Mouse (Mus musculus) midbrain, embryonic 15.5 days (tissue): Measurements from ENCODE around the gene Fam204a. TPM values are rescaled to one million over a fixed set of nuclear protein-coding genes. Genes with fewer than 3 reads are reported as not detected.

Experiments
- ATAC-seq: fragments of 200-750 bp; cut with Nextera tagmentation; replicated peaks from 2 replicates; pipeline ENCODE4 v1.8.0; 2017; ENCODE audit warnings: moderate TSS enrichment
- H3K27ac ChIP-seq: fragments of 300-500 bp; sonication (generic); 2 replicates; pipeline ENCODE4 v1.5.1; 2015; ENCODE audit warnings: mild to moderate bottlenecking, inconsistent platforms
- H3K27me3 ChIP-seq: fragments of 300-500 bp; sonication (generic); replicated peaks from 2 replicates; pipeline ENCODE4 v1.6.1; 2015; ENCODE audit warnings: inconsistent platforms
- H3K36me3 ChIP-seq: fragments of 300-500 bp; sonication (generic); replicated peaks from 2 replicates; pipeline ENCODE4 v1.6.1; 2015; ENCODE audit warnings: inconsistent platforms
- H3K4me1 ChIP-seq: fragments of 300-500 bp; sonication (generic); 2 replicates; pipeline ENCODE4 v1.6.1; 2015; ENCODE audit warnings: inconsistent platforms
- H3K4me2 ChIP-seq: fragments of 300-500 bp; sonication (generic); 2 replicates; pipeline ENCODE4 v1.6.1; 2015; ENCODE audit warnings: inconsistent platforms, mild to moderate bottlenecking, moderate library complexity
- H3K4me3 ChIP-seq: fragments of 300-500 bp; sonication (generic); 2 replicates; pipeline ENCODE4 v1.5.1; 2015; ENCODE audit warnings: mild to moderate bottlenecking, inconsistent platforms
- H3K9ac ChIP-seq: fragments of 300-500 bp; sonication (generic); 2 replicates; pipeline ENCODE4 v1.6.1; 2015; ENCODE audit warnings: mild to moderate bottlenecking, inconsistent platforms
- H3K9me3 ChIP-seq: fragments of 300-500 bp; sonication (generic); 2 replicates; pipeline ENCODE4 v1.6.1; 2016; ENCODE audit warnings: inconsistent platforms
- WGBS: fragments of 180-500 bp; shearing (Covaris S2); methylation state at CpG from one replicate; pipeline ENCODE4 v1.1.7; 2015; ENCODE audit warnings: mixed read lengths; 5-methylcytosine and 5-hydroxymethylcytosine counted together
- polyA plus RNA-seq: library from polyadenylated mRNA; unstranded; fragments of >200 nt; fragmentation: Nextera tagmentation; extraction: Ambion mirVana; gene quantifications from 2 replicates; pipeline ENCODE4 v1.2.1, GENCODE M21; 2015

Fam204a gene
- polyA plus RNA-seq, 1 experiment from 2014 or later = 71.7 TPM

DNA sequence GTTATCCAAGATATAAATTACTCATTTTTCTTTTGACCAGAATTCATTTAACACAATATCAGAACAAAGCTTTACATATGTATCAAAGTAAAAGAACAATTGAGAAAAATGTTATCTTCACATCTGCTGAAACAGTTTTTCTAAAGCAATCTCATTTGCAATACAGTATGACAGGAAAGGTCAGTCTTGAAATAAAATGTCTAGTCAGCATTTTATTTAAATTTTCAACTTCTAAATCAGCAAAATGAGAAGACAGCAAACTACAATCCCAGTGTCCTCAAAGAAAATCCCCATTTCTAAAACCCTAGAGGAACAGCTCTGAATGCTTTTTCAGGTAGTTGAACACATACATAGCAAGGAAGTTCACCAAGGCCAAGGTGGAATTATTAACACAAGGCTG is 18.3 kb downstream of the Fam204a start:
- ATAC-seq = no peak
- Histone ChIP-seq H3K27me3 (no peaks in the 10 kb centered on the region), H3K4me1 (peaks cover 10% of the 10 kb centered on the region; the same call in 1 of the 2 replicates), H3K4me3 (no peak overlapping the region), H3K36me3 (0 out of 2 replicates have a peak, but pooled peaks cover 5% of the 10 kb centered on the region), H3K9me3 (no peaks in the 10 kb centered on the region), H3K4me2 (no peak overlapping the region), H3K9ac (no peak overlapping the region), H3K27ac (no peak overlapping the region)

DNA sequence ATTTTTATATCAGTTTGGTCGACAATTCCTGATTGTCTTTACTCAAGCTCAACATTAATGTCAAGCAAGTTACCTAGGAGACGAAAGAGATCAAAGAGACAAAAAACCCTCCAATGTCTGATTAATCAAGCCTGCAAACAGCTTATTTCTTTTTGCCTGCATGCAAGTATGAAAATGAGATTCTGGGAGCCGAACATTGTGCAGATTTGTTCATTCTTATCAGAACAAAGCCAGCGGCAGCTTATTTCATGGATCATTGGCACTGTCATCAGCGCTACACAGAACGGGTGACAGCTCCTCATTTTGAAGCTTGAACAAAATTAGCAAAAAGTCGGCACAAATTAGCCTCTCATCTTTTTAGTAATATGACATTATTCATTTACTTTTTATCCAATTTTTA is 22.3 kb downstream of the Fam204a start:
- Histone ChIP-seq H3K4me3 (no peak overlapping the region), H3K4me1 (peaks cover 10% of the 10 kb centered on the region; the same call in 1 of the 2 replicates), H3K36me3 (no peaks in the 10 kb centered on the region), H3K27me3 (no peaks in the 10 kb centered on the region), H3K9ac (no peak overlapping the region), H3K9me3 (no peaks in the 10 kb centered on the region), H3K27ac (no peak overlapping the region), H3K4me2 (no peak overlapping the region)
- WGBS = 12% methylated on average over 7 of the region's 7 CpGs
- ATAC-seq = no peak

DNA sequence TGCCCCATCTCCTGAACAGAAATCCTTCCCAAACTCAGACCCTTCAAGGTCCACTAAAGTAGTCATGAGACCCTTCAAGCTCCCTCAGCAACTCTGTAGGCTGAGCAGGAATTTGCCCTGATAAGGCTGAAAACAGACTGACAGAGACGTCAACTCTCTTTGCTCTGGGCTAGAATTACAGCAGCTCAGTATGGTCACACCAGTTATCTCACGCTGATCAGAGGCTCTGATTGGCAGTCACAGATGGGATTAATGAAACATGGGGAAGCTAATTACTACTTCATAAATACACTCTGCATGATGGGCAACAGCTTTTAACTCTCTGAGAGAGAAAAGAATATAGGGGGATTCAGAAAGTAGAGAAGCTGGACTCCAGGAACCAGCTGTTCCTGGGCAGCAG is 26.2 kb downstream of the Fam204a start:
- H3K4me2 ChIP-seq = no peak overlapping the region
- WGBS = 12% methylated on average over 2 of the region's 2 CpGs
- no peaks in the 10 kb centered on the region for H3K9me3 ChIP-seq
- ATAC-seq = no peak
- H3K27ac ChIP-seq = no peak overlapping the region
- H3K36me3 ChIP-seq = no peaks in the 10 kb centered on the region
- H3K4me1 ChIP-seq = peaks cover 6% of the 10 kb centered on the region; the same call in 1 of the 2 replicates
- H3K4me3 ChIP-seq = no peak overlapping the region
- no peaks in the 10 kb centered on the region for H3K27me3 ChIP-seq
- no peak overlapping the region for H3K9ac ChIP-seq

DNA sequence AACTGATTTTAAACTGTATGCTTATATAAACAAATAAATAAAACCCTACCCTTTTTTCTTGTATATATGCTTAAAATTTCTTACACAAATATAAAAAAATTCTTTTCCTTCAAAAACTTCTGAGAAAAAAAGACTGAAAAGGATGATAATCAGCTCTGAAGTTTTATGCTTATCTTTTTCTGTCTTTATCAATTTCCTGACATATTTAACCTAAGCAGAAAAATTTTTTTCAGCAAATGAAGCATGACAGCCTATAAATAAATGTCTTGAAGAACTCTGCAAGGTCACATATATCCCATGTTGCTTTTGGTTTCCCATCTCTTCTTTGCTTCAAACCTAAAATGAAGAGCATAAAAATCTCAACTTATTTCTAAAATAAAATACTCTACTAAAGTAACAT is 27.3 kb downstream of the Fam204a start:
- no peak overlapping the region for H3K4me2 ChIP-seq
- H3K36me3 ChIP-seq = no peaks in the 10 kb centered on the region
- H3K9ac ChIP-seq = no peak overlapping the region
- no peak overlapping the region for H3K27ac ChIP-seq
- H3K9me3 ChIP-seq = no peaks in the 10 kb centered on the region
- ATAC-seq = no peak
- peaks cover 3% of the 10 kb centered on the region; the same call in 1 of the 2 replicates for H3K4me1 ChIP-seq
- H3K27me3 ChIP-seq = no peaks in the 10 kb centered on the region
- no peak overlapping the region for H3K4me3 ChIP-seq

DNA sequence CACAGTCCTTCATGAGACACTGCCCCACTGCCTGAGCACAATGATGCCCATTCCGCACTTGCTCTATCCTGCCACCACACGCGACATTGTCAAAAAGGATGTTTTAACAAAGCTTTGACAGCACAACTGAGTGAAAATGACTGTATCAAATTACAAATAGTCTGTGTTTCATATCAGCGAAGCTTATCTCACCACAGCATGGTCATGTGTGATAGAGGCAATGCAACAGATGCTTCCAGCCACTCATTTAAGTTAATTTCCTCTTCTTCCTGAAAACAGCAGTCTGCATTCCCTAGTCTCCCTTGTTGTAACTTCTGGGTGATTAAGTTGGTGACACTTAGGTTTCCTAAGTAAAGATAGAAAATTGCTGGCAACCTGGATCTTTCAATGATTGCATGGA is 33.7 kb downstream of the Fam204a start:
- ATAC-seq = no peak
- Histone ChIP-seq H3K27ac (no peak overlapping the region), H3K4me1 (peaks cover 4% of the 10 kb centered on the region), H3K4me3 (no peak overlapping the region), H3K9ac (no peak overlapping the region), H3K36me3 (no peaks in the 10 kb centered on the region), H3K4me2 (no peak overlapping the region), H3K27me3 (no peaks in the 10 kb centered on the region), H3K9me3 (no peaks in the 10 kb centered on the region)
- WGBS = 93% methylated on average over 4 of the region's 4 CpGs

DNA sequence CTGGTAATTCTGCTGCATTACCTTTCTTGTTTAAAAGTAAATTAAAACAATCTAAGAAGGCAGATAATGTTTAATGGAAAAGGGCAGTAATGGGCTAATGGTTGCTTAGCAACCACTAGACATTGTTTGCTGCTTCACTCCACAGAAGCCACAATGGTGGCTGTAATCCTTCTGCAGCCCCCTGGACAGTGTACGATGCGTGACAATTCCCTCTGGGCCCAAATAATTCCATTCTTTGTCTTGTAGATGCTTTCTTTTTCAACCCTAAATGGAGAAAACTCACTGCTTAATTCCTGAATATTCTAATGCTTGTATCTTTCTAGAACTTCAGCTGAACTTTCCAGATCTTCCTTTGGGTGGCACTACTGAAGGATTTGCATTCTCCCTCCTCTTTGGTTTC is 37.3 kb downstream of the Fam204a start:
- no peaks in the 10 kb centered on the region for H3K36me3 ChIP-seq
- no peaks in the 10 kb centered on the region for H3K9me3 ChIP-seq
- H3K4me1 ChIP-seq = peaks cover 4% of the 10 kb centered on the region
- H3K27ac ChIP-seq = peak overlapping the region; percentile 36; the same call in 1 of the 2 replicates
- H3K4me2 ChIP-seq = no peak overlapping the region
- no peak for ATAC-seq
- no peaks in the 10 kb centered on the region for H3K27me3 ChIP-seq
- WGBS = 4% methylated on average over 2 of the region's 2 CpGs
- H3K9ac ChIP-seq = no peak overlapping the region
- H3K4me3 ChIP-seq = no peak overlapping the region

DNA sequence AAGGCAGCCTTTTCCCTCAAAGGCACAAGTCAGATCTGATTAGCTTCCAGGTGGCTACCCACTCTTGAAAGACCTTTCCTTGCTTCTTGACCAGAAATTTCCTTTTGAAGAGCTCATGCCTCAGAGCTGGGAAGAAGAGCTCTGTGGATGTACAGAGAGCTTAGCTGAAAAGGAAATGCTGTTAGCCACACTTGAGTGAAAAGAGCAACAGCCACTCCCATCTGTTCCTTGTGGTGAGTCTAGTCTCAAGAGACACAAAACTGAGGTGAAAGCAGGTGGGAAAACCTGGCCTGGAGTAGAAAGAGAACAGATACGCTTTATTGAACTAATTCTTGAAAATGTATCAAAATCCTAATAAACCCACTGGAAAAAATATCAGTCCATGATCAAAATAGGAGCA is 43.6 kb downstream of the Fam204a start:
- H3K9ac ChIP-seq = no peak overlapping the region

DNA sequence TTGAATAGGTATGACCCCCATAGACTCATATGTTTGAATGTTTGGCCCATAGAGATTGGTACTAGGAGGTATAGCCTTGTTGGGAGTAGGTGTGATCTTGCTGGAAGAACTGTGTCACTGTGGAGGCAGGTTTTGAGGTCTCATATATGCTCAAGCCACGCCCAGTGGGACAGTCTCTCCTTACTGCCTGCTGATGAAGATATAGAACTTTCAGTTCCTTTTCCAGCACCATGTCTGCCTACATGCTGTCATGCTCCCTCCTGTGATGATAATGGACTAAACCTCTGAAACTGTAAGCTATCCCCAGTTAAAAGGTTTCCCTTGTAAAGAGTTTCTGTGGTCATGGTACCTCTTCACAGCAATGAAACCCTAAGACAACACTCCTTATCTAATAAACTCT is 44.3 kb downstream of the Fam204a start:
- Histone ChIP-seq H3K4me3 (no peak overlapping the region), H3K27ac (no peak overlapping the region), H3K4me1 (no peaks in the 10 kb centered on the region), H3K9ac (no peak overlapping the region), H3K27me3 (no peaks in the 10 kb centered on the region), H3K9me3 (no peaks in the 10 kb centered on the region), H3K36me3 (no peaks in the 10 kb centered on the region), H3K4me2 (no peak overlapping the region)
- no peak for ATAC-seq
- 97% methylated on average over 1 of the region's 1 CpGs for WGBS

More for the DNA sequence above, 43.6 kb downstream of the Fam204a start:
- no peak overlapping the region for H3K27ac ChIP-seq
- no peak overlapping the region for H3K4me3 ChIP-seq
- ATAC-seq = no peak
- H3K9me3 ChIP-seq = no peaks in the 10 kb centered on the region
- no peak overlapping the region for H3K4me2 ChIP-seq
- no peaks in the 10 kb centered on the region for H3K27me3 ChIP-seq
- no peaks in the 10 kb centered on the region for H3K4me1 ChIP-seq
- 84% methylated on average over 1 of the region's 1 CpGs for WGBS
- H3K36me3 ChIP-seq = no peaks in the 10 kb centered on the region

DNA sequence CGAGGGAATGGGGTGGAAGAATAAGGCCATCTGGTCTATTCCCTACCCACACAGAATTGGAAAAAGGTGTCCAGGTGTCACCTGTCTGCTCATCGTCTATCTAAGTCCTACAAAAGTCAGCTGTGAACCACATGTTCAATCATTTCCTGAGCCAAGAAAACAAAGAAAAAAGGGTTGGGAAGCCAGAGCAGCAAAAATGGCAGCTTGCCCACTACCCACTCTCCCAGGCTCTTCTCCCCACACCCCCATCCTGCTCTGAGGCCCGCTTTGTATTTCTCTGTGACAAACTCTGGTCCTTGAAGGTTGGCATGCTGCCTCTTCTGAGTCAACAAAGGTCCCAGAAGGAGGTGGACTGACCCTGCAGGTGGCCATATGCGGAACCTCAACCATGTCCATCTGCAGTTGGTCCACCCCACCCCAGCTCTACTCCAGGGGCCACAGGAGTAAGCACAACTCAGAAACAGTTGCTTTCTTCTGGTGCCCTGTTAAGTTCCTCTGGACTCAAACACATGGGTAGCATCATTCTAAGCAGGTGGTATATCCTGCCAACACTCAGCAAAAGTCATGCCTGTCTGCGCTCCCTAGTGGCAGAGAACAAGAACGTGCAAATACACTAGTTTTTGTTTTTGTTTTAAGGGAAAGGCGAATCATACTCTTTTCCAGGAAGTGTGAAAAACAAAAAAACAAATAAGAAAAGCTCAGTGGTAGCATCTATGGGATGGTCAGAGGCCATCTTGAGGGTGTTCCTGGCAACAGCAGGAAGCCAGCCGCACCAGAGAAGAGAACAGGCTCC is 47.5 kb downstream of the Fam204a start:
- no peaks in the 10 kb centered on the region for H3K36me3 ChIP-seq
- H3K9ac ChIP-seq = no peak overlapping the region
- H3K4me2 ChIP-seq = no peak overlapping the region
- ATAC-seq = no peak
- no peaks in the 10 kb centered on the region for H3K4me1 ChIP-seq
- H3K27ac ChIP-seq = no peak overlapping the region
- 83% methylated on average over 8 of the region's 8 CpGs for WGBS
- no peak overlapping the region for H3K4me3 ChIP-seq
- H3K9me3 ChIP-seq = no peaks in the 10 kb centered on the region
- H3K27me3 ChIP-seq = no peaks in the 10 kb centered on the region

DNA sequence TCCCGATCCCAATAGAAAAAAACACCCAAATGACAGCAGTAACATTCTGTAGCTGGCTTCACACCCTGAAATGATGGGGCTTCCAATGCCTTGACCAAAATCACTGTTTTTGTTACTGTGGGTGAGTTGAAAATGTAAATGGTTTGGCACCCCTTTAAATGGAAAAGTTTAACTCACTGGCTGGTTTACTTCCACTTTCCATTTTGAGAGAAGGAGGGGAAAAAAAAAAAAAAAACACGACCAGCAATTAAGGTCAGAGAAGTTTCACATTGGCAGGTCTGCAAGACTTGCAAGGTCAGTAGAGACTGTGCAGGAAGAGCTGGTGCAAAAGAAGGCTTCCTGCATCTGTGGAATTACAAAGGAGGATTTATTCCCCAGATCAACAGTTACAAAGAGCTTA is 61.1 kb downstream of the Fam204a start:
- Histone ChIP-seq H3K9me3 (no peaks in the 10 kb centered on the region), H3K4me3 (no peak overlapping the region), H3K27ac (no peak overlapping the region), H3K4me1 (no peaks in the 10 kb centered on the region), H3K27me3 (no peaks in the 10 kb centered on the region), H3K9ac (no peak overlapping the region), H3K4me2 (no peak overlapping the region), H3K36me3 (no peaks in the 10 kb centered on the region)
- 40% methylated on average over 2 of the region's 2 CpGs for WGBS
- no peak for ATAC-seq

DNA sequence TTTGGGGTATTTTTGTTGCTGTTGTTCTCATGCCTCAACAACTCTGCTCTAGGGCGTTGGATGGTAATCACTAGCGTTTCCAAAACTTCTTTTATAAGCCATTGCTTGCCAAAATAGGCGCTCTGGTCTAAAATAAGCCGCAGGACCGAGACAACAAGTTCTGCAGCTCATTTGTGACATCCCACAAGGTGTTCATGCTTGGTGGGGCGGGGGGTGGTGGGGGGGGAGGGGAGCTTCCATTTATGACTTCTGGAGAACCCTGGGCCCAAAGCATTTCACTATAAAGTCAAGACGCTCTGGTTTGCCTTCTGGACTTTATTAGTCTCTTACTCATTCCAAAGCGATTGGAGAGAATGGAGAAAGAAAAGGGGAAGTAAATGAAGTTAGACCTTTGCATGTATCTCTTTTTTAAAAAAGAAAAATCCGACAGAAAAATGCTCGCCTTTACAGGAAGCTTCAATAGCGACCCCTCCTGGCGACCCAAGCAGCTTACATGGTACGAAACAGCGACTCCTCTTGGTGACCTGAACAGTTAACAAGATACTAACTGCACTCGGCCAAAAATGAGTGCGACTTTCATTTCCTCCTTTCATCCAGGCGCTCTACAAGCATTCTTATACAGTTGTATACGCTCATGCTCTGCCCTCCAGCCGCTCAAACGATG is 65.8 kb downstream of the Fam204a start:
- Histone ChIP-seq H3K27ac (no peak overlapping the region), H3K36me3 (no peaks in the 10 kb centered on the region), H3K9ac (no peak overlapping the region), H3K27me3 (peaks cover 4% of the 10 kb centered on the region; the same call in 1 of the 2 replicates), H3K4me1 (no peaks in the 10 kb centered on the region), H3K4me2 (no peak overlapping the region), H3K4me3 (no peak overlapping the region), H3K9me3 (no peaks in the 10 kb centered on the region)
- ATAC-seq = no peak
- WGBS = 9% methylated on average over 20 of the region's 20 CpGs

DNA sequence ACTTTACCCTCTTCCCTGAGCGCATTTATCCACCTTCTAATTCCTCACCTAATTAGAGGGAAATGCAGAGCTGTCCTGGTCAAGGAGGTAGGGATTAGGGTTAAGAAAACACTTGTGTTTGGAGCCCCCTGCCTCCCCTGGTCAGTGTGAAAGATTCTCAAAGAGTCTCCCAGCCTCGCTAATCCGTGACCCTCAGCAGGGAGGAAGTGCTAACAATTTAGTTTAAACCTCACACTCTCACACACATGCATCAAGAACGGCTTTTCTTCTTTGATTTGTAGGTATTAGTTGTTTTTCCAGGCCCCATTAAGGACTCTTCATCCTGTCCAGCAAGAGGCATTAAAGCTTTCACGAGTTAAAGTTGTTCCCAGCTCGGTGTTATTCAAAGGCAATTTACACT is 66.7 kb downstream of the Fam204a start:
- no peak for ATAC-seq

DNA sequence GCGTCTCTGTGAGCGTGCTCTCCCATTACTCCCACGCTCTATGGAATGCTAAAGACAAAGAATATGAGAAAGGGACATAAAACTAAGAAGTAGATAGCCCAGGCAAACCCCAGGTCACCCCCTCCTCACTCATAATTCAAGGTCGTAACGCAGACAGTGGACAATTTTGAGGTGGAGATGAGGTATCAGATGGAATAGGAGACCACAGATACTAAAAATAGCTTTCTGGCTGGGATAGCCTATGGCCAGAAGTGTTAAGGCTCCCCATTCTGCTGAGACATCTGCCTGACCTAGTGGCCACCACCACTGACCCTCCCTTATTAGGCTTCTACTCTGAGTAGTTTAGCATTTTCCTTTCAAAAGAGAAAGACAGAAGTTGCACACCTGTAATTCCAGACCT is 71.2 kb downstream of the Fam204a start:
- Histone ChIP-seq H3K4me2 (no peak overlapping the region), H3K9ac (no peak overlapping the region), H3K27ac (no peak overlapping the region), H3K9me3 (no peaks in the 10 kb centered on the region), H3K4me3 (no peak overlapping the region), H3K27me3 (peaks cover 11% of the 10 kb centered on the region), H3K4me1 (no peaks in the 10 kb centered on the region), H3K36me3 (no peaks in the 10 kb centered on the region)
- 91% methylated on average over 5 of the region's 5 CpGs for WGBS
- ATAC-seq = no peak

More for the DNA sequence above, 66.7 kb downstream of the Fam204a start:
- H3K4me2 ChIP-seq = no peak overlapping the region
- H3K4me3 ChIP-seq = no peak overlapping the region
- no peaks in the 10 kb centered on the region for H3K36me3 ChIP-seq
- no peaks in the 10 kb centered on the region for H3K4me1 ChIP-seq
- H3K27me3 ChIP-seq = peaks cover 10% of the 10 kb centered on the region; the same call in 1 of the 2 replicates
- 9% methylated on average over 6 of the region's 6 CpGs for WGBS
- H3K27ac ChIP-seq = no peak overlapping the region
- H3K9me3 ChIP-seq = no peaks in the 10 kb centered on the region
- H3K9ac ChIP-seq = no peak overlapping the region
